ENCODE assay signal across 12 mouse cellular contexts in genomic region chr15:78986536-78987220, GRCm38 (mm10). TPM values are rescaled to one million over a fixed set of nuclear protein-coding genes. Genes with fewer than 3 reads are reported as not detected.
DNase-seq lines count a peak whose midpoint lies in the region; ATAC-seq lines count a peak whose summit lies in the region.
"Had no signal": no experiment of that assay in that cellular context is flagged by ENCODE, and none has a peak within 500 bp of the region (broad histone marks: within the 10 kb centered on the region; RNA-seq: fewer than 3 reads in every experiment).

No protein-coding gene starts in this region.

- peaks cover 59% of the 10 kb centered on the region for H3K4me1 ChIP-seq in kidney, embryonic 16.5 days (ENCODE audit: insufficient read depth, low read length)
- peaks cover 51% of the 10 kb centered on the region for H3K4me1 ChIP-seq in neural tube, embryonic 15.5 days

- peaks cover 31% of the 10 kb centered on the region for H3K36me3 ChIP-seq in kidney, embryonic 16.5 days (ENCODE audit: insufficient read depth, low read length)
- H3K36me3 ChIP-seq in neural tube, embryonic 15.5 days, result peaks cover 24% of the 10 kb centered on the region

- 42% methylated on average over 11 of the region's 11 CpGs for WGBS in kidney, embryonic 16.5 days
- 80% methylated on average over 11 of the region's 11 CpGs for WGBS in neural tube, embryonic 15.5 days

- DNase-seq in embryo, embryonic 10 days (ENCODE audit: low spot score), result peak; percentile 31
- no peak for DNase-seq in embryo, embryonic 11 days
- DNase-seq in kidney, adult 11 months, result peak; percentile 57
- no peak for DNase-seq in kidney, adult 18-20 months
- peak; percentile 87 for DNase-seq in cerebellum, adult 9-11 months
- DNase-seq in frontal cortex, postnatal 10 days (ENCODE audit: low spot score in 2 of 2), result no peak
- DNase-seq: lung, adult 2 months had no signal

- no peak overlapping the region for H3K4me3 ChIP-seq in kidney, embryonic 16.5 days (ENCODE audit: low read length)
- H3K4me3 ChIP-seq in neural tube, embryonic 15.5 days (replicated peaks), result no peak overlapping the region
- H3K4me3 ChIP-seq: erythroblast, embryonic 14.5 days; hindbrain, embryonic 15.5 days; stomach, embryonic 15.5 days had no signal

- no peaks in the 10 kb centered on the region for H3K9me3 ChIP-seq in kidney, embryonic 16.5 days (ENCODE audit: low read length)
- H3K9me3 ChIP-seq in neural tube, embryonic 15.5 days (replicated peaks), result no peaks in the 10 kb centered on the region
- H3K9me3 ChIP-seq: hindbrain, embryonic 15.5 days; stomach, embryonic 15.5 days had no signal

- no peak for ATAC-seq in kidney, embryonic 16.5 days (ENCODE audit: low FRiP score, low TSS enrichment)
- no peak for ATAC-seq in neural tube, embryonic 15.5 days (ENCODE audit: low FRiP score)

- no peak overlapping the region for H3K4me2 ChIP-seq in kidney, embryonic 16.5 days (replicated peaks; ENCODE audit: low read depth, low read length)
- H3K4me2 ChIP-seq in neural tube, embryonic 15.5 days, result no peak overlapping the region
- H3K4me2 ChIP-seq: hindbrain, embryonic 15.5 days; stomach, embryonic 15.5 days had no signal

- H3K27ac ChIP-seq in kidney, embryonic 16.5 days (ENCODE audit: low read length), result peak overlapping the region; percentile 16; the same call in 1 of the 2 replicates
- H3K27ac ChIP-seq in neural tube, embryonic 15.5 days (replicated peaks), result no peak overlapping the region
- H3K27ac ChIP-seq: hindbrain, embryonic 15.5 days; stomach, embryonic 15.5 days had no signal

- H3K9ac ChIP-seq in kidney, embryonic 16.5 days (replicated peaks; ENCODE audit: low read length), result peak overlapping the region; percentile 47; the same call in 1 of the 2 replicates
- no peak overlapping the region for H3K9ac ChIP-seq in neural tube, embryonic 15.5 days (replicated peaks)
- H3K9ac ChIP-seq: hindbrain, embryonic 15.5 days; stomach, embryonic 15.5 days had no signal

- no peaks in the 10 kb centered on the region for H3K27me3 ChIP-seq in kidney, embryonic 16.5 days (ENCODE audit: insufficient read depth, low read length)
- H3K27me3 ChIP-seq in neural tube, embryonic 15.5 days (replicated peaks), result no peaks in the 10 kb centered on the region
- H3K27me3 ChIP-seq: hindbrain, embryonic 15.5 days; stomach, embryonic 15.5 days had no signal

RNA-seq across cellular contexts. Expression of gene Triobp, which starts 39.2 kb away (rescaled TPM):
- polyA plus RNA-seq in kidney, embryonic 16.5 days (2015; fragmentation: Nextera tagmentation; extraction: Ambion mirVana), result 67.3 and 78.4 TPM in 2 replicates
- 30.6 and 39.7 TPM in 2 replicates for polyA plus RNA-seq in neural tube, embryonic 15.5 days (2015; fragmentation: Nextera tagmentation; extraction: Ambion mirVana)

RNA-seq across cellular contexts. Expression of gene H1f0, which starts 41.6 kb away (rescaled TPM):
- 521 and 528 TPM in 2 replicates for polyA plus RNA-seq in kidney, embryonic 16.5 days (2015; fragmentation: Nextera tagmentation; extraction: Ambion mirVana)
- polyA plus RNA-seq in neural tube, embryonic 15.5 days (2015; fragmentation: Nextera tagmentation; extraction: Ambion mirVana), result 169 and 222 TPM in 2 replicates

RNA-seq across cellular contexts. Expression of gene Nol12, which starts 51.9 kb away (rescaled TPM):
- polyA plus RNA-seq in kidney, embryonic 16.5 days (2015; fragmentation: Nextera tagmentation; extraction: Ambion mirVana), result 55.0 and 59.9 TPM in 2 replicates
- 63.0 and 63.2 TPM in 2 replicates for polyA plus RNA-seq in neural tube, embryonic 15.5 days (2015; fragmentation: Nextera tagmentation; extraction: Ambion mirVana)

RNA-seq across cellular contexts. Expression of gene Galr3, which starts 55.0 kb away (rescaled TPM):
- not detected in 2 replicates for polyA plus RNA-seq in kidney, embryonic 16.5 days (2015; fragmentation: Nextera tagmentation; extraction: Ambion mirVana)
- 0.14 and 0.17 TPM in 2 replicates for polyA plus RNA-seq in neural tube, embryonic 15.5 days (2015; fragmentation: Nextera tagmentation; extraction: Ambion mirVana)
- polyA plus RNA-seq: erythroblast, embryonic 14.5 days had no signal

Comparison
In these comparisons a context has a peak if more than half of its experiments do, and no peak if none do; other contexts are left out.
1. DNase-seq: peak in embryo, embryonic 10 days (single experiment), kidney, adult 11 months (single experiment) and cerebellum, adult 9-11 months (single experiment); none in embryo, embryonic 11 days (single experiment), kidney, adult 18-20 months (single experiment) and frontal cortex, postnatal 10 days (0 of 2).